Mouse (Mus musculus) erythroblast, embryonic 14.5 days (primary cell): ENCODE results near the gene Tnfaip8l2.

ENCODE experiments used
- GATA1 ChIP-seq: IDR thresholded peaks from 2 replicates; pipeline ENCODE4 v1.6.1; 2012; ENCODE audit warnings: low read length, inconsistent platforms, mixed read lengths
- TAL1 ChIP-seq: IDR thresholded peaks from 3 replicates; pipeline ENCODE4 v1.6.1; 2012; ENCODE audit warnings: low read length, inconsistent platforms, mixed read lengths

GRCm38 (mm10) chr3:95135023-95135422 lies 7.1 kb downstream of the Tnfaip8l2 start:
- TF ChIP-seq GATA1, result no peak
- TF ChIP-seq TAL1, result no peak
